Mouse (Mus musculus): ENCODE measurements around the gene Gm49776.

DNA sequence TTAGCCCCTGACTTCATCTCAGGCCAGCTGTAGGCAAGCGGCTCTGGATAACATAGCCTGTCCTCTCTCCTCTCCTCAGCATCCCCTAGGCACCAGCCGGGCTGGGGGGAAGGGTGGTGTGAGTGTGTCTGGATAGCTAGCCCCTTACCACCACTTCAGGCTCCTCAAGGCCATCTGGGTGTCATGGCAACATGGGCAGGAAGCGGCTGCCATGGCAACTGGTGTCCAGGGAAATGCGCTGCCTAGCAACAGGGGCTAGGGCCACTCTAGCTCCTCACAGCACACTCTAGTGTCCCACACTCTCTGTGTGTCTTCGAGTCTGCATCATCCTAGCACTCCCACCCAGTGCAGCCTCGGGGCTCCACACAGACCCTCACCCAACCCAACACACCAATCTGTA lies 44.4 kb downstream of the Gm49776 start:
- TF ChIP-seq CTCF (IDR thresholded peaks at IDR 0.05; ENCODE audit: borderline replicate concordance, insufficient read depth, low read length): no peak
- no peak for TF ChIP-seq POLR2A (IDR thresholded peaks at IDR 0.05; ENCODE audit: low read depth, low read length)

Measured in embryonic fibroblast, embryonic 13.5 days (primary cell).